Mouse (Mus musculus) adrenal gland, adult 18-20 months (tissue): ENCODE measurements around the gene Gm45785. TPM values are rescaled to one million over a fixed set of nuclear protein-coding genes. Genes with fewer than 3 reads are reported as not detected.

Experiments used
- DNase-seq, 2 experiments: peaks; one replicate each; pipeline ENCODE4 v3.0.0; 2021 to 2022; ENCODE audit warnings: low spot score in 2 of 2
- total RNA-seq, 2 experiments: library from RNA; stranded (reverse); gene quantifications; 1 replicate in 1 of 2; 2 replicates in 1 of 2; pipeline ENCODE4 v1.2.3; 2021

The Gm45785 gene
- total RNA-seq, 2 experiments from 2014 or later: 0.36 to 0.61 TPM

DNA sequence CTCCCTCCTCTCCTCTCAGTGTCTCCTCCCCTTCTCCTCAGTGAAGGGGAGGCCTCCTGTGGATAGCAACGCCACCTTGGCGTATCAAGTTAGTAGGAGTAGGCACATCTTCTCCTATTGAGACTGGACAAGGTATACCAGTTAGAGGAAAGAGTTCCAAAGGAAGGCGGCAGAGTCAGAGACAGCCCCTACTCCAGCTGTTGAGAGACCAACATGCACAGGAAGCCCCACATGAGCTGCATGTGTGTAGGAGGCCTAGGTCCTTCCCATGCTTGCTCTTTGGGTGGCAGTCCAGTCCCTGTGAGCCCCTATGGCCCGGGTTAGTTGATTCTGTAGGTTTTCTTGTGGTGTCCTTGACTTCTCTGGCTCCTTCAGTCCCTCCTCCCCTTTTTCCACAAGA, 22.8 kb downstream of the Gm45785 start:
- DNase-seq: no peak

DNA sequence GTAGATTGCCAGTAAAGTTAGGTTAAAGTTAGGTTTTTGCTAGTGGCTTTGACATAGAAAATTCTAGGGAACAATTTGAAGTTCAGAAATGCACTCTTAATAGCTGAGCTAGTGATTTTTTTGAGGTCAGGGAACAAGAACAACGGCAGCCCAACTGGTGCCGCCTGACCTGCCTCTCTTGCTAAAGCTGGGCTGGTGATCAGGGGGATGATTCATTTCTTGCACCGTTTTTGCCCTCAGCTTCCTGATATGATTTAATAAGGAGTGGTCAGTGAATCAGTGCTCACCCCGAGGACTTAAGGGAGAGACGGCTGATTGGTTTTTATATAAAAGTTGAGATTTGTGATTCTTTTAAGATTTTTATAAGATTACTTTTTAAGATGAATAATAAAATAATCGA, 24.7 kb downstream of the Gm45785 start:
- DNase-seq: no peak

DNA sequence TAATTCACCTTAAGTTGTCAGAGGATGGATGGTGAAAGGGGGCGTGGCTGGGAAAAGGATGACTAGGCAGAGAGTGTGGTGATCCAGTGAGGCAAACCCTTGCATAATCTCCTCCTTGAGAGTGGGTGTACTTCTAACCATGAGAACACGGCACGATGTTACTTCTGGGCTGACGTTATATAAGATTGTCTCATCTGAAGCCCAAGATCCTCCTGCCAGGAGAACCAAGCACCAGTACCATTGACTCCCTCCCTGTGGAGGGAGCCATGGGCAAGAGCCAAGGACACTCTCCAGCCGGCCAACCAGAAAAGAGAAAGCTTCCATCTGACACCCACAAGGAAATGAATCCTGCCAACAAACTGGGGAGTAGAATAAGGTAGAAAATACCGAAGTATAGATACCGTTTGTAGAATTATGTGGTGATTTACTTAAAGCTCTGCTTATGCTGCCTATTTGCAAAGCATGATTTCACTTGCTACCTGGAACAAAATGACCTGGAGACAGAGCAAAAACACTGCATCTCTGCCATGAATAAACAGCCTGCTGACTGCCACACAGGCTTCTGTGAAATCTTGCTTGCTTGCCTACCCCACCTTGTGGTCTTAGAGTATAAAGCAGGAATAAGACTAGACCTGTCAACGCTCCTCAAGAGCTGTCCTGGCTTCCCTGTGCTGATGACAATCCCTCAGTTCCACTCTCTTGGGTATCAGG, 27.8 kb downstream of the Gm45785 start:
- no peak for DNase-seq

DNA sequence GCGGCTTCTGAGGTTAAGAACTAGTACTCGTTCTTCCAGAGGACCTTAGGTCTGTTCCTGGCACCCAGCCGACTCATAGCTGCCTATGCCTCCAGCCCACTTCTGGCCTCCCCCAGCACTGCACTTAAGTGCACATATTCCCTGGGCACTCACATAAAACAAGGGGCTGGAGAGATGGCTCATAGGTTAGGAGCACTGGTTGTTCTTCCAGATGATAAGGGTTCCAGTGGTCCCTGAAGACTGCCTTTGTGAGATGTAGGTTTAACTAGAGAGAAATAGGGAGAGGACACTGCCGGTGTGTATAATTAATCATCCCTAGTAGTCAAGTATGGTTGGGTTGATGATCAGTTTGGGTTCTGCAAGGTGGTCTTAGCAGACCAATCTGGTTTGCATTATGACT, 33.4 kb downstream of the Gm45785 start:
- no peak for DNase-seq

DNA sequence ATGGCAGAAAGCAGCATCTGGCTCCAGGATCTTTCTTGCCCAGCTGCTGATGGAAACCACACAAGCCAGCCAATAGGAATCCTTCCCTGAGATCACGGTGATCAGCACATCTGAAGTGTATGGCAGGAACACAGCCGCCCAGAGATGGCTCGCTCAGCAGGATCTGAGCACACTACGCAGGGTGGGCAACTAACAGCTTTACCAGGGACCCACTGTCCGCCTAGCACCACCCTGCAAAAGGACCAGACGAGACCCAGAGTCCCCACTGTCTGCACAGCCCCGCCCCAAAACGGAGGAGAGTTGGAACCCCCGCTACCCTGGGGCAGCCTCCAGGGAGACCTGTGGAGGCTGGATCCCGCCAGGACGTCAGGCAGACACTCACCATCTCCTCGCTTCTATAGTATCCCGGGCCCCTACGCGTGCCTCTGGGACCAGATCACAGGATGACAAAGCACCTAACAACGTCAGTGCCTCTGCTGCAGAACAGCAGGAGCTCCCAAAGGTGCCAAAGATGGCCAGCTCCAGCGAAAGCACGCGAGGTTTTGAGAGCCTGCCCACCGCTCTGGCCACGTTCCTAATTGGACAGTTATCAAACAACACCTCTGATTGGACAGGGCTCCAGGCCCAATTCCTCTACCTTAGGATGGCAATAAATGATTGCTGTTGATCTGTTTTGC, 34.3 kb downstream of the Gm45785 start, which contains the start of gene Zfp941:
Gene Zfp941 (minus strand): TSS at position 526 of the 677 bp plus-strand sequence.
- peak in 1 of 2 experiments; percentile 27 for DNase-seq

DNA sequence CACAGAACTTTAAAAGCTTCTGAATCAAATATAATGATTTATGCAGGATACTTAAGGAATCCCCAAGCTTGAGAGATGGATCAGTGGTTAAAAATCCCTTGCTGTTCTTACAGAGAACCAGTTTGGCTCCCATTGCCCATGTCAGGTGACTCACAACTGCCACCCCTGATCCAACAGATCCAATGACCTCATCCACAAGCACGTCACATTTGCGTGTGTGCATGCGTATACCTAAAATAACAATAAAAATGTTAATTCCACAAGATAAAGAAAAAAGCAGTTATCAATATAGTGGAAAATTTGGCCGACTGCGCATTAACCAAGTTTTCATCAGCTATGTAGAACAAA, 34.9 kb downstream of the Gm45785 start:
- no peak for DNase-seq

DNA sequence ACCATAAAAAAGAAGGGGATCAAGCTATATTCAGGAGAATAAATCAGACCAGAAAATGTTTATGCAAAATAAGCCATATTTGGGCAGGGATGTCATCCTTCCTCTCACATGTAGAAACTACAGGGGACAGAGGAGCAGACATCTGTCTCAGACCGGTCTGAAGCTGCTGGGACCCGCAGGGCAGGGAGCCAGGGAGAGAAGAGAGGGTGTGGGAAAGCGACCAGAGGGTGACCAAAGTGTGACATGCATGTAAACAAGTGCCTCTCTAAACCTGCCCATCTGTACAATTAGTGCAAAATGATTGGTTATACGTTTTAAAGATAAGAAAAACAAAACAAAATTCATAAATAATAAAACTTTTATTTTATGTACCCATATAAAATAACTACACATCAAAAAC, 36.0 kb downstream of the Gm45785 start:
- no peak for DNase-seq

DNA sequence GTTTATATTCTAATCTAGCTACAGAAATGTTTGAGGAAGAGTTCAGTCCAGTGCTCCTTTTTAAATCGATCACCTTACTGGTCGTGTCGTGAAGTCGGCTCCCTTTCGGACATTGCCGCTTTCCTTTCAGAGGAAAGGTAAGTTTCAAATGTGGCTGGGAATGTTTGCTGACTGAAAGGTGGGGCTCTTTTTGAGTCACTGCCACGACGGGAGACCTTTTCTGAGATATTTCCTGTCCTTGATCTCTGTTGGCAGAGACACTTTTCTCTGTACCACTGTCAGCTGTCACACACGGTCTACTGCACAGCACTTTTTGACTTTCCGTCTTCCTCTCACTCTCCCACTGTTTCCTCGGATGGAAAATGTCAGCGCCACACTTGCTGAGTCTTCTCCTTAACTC, 43.3 kb downstream of the Gm45785 start:
- no peak for DNase-seq

DNA sequence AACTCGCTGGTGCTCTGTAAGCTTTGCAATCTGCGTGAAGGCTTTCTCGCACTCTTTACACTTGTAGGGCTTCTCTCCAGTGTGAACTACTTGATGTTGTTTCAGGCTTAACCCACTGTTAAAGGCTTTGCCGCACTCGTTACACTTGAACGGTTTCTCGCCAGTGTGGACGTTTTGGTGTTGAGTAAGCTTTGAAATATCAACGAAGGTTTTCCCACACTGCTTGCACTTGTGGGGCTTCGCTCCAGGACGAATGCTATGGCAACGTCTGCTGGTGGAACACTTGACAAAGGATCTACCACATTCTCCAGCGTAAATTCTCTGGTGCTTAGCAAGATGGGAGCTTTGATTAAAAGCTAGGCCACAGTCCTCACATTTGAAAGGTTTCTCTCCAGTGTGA, 44.4 kb downstream of the Gm45785 start:
- no peak for DNase-seq

DNA sequence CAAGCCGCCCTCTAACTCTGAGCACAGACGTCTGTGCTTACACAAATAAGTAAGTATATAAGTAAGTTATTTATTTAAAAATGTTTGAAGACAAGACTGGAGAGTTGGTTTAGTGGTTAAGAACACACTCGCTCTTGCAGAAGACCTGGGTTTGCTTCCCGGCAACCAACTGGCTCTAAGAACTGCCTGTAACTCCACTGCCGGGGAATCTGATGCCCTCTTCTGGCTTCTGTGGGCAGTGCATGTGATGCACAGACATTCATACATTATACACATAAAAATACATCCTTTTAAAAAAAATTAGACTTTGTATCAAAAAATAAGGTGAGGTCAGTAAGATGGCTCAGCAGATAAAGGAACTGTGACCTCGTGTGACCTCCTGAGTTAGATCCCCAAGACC, 45.6 kb downstream of the Gm45785 start:
- no peak for DNase-seq

DNA sequence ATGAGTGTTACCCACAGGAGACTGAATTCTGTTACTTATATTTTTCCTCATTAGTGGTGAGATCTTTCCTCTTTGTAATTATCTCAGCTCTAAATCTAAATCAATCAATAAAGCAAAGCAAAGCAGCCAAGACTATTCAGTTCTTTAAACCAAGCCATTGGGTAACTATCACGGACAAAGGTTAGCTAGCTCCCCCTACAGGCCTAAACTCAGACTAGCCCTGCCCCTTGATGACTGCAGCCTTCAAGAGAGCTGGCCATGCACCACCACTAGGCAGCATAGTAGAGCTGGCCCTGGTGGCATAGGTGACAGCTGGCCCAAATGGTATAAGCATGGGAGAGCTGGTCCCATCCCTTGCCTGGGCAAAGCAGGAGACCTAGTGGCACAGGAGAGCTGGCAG, 50.4 kb downstream of the Gm45785 start:
- DNase-seq: peak; percentile 44 to 47

DNA sequence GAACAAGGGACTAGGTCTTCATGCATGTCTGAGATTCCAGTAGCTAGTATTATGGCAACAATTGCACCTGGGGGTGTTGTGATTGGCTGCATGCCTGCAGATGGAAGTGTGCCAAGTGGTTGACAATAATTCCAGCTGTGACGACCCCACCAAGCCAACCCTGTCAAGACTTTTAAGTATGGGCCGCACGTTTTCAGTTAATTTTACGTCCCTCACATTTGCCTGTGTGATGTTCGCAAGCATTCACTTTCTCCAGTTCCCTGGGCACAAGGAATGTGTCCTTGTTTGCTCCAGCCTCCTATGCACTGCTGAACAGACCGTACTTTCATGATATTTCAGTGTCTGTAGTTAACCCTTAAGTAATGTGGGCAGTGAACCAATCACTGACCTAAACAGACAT, 53.5 kb downstream of the Gm45785 start:
- DNase-seq: no peak

DNA sequence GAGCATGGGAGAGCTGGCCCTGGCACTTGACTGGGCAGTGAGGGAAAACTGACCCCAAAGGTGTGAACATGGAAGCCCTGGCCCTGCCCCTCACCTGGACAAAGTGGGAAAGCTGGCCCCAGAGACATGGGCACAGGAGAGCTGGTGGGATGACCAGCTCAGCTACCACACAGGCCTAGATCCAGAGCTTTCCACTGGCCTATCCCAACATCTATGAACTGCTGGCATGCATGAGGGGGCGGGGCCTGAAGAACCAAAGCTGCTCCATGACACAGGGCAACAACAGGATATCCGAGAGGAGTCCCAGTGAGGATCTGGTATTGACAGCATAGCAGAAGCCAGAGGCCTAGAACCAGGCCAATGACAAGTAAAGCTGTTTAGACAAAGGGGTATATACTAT, 57.9 kb downstream of the Gm45785 start:
- DNase-seq: no peak

DNA sequence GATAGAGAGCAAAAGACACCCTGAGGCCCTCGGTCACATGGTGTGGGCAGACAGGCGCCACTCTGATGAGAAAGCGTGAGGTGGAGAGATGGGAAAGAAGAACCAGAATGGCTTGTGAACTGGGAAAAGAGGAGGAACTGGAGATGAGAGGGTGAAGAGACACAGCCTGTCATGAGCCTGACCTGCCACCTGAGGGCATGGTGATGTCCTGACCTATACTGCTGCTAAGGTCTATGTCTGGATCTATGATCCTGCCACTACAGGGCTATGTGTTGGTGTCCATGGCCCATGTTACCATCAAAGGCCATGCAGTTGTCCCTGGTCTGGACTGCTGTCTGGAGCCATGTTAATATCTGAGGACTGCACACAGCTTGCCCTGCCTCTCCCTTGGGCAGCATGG, 58.5 kb downstream of the Gm45785 start:
- DNase-seq: no peak

DNA sequence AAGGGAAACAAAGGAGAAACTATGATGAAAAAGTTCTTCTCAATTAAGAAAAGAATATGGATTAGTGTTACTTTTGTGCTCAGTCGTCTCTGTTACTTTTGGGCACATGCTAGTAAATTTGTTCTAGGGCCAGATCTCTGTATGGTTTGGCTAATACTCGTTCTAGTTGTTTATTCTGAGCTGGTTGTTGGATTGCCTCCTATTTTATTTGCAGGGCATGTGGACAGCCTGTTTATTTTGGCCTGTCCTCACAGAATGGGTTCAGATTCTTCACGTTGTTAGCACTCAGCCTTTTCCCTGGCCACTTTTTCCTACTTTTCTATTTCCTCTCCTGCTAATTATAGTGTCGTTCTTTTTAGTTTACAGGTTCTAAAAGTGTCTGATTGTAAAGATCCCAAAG, 62.6 kb downstream of the Gm45785 start:
- DNase-seq: no peak

DNA sequence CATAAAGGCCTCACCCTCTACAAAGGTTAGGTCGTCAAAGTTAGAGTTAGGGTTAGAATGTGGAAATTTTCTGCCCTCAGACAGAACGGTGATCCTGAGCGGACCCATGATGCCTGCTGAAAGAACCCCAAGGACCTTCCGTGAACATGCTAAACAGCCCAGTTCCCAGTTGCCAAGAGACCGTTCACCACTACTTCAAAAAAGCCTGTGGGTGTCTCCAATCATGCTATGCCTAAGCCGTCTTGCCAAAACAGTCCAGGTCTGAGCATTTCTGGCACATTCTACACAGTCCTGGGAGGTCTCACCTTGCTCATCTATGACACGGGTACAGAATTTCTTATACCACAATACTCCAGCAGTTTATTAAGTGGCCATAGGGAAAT, 68.1 kb downstream of the Gm45785 start:
- no peak for DNase-seq

DNA sequence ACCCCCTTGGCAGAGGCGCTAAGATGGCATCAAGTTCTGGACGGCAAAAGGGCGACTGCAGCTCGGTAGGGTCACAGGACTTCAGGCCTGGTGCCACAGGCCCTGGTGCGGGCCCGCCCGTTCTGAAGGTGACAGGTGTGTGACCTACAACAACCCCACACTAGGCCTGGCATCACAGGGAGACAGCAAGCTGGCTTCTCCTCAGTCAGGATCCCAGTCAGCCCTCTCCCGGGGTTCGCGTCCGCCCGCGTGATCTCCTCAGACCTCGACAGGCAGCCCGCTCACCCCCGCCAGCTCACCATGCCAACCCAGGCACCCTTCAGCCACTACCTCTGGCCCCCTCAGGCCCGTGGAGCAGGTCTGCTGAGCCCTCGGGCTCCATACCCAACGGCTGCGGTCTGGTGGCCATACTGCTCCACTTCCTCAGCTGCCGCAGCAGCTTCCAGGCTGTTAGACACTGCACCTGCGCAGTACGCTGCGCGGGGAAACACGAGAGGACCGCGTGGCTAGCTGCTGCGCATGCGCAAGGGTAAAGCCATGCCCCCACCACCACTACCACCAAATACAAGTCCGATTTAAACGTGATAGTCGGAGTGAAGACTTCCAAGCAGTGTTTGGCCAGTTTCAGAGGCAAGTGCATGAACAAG, 68.6 kb downstream of the Gm45785 start, which contains the start of gene Syce1:
Gene Syce1 (minus strand): TSS at position 447 of the 647 bp plus-strand sequence.
- no peak for DNase-seq

DNA sequence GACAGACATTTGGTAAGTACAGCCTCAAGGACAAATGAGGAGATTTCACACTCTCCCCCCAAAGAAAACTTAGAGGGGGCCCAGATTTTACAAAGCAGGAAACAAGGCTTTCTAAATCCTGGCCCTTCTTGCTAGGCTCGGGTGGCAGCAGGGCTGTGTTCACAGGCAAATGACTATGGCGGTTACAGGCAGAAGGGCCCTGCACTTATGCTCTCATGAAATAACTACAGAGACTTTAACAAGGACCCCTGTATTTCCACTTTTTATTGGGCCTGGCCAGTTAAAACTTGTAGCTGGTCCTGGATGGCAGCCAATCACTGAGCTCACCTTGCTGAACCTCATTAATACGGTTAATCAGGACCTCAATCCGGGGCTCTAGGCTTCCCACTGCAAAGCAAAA, 75.6 kb downstream of the Gm45785 start:
- DNase-seq: no peak
